Mouse (Mus musculus) embryonic fibroblast, embryonic 13.5 days (primary cell): ENCODE measurements around the gene Mroh2a.

Experiments
- CTCF ChIP-seq: IDR thresholded peaks from 2 replicates; pipeline ENCODE4 v1.5.1; 2011; ENCODE audit warnings: mild to moderate bottlenecking, control low read depth, low read length, moderate library complexity, borderline replicate concordance; ENCODE audit not compliant: insufficient read depth
- POLR2A ChIP-seq: IDR thresholded peaks from 2 replicates; pipeline ENCODE4 v1.6.1; 2011; ENCODE audit warnings: low read depth, mild to moderate bottlenecking, control low read depth, low read length, moderate library complexity

- TF ChIP-seq CTCF: no peak
- no peak for TF ChIP-seq POLR2A
Measured at GRCm38 (mm10) chr1:88303762-88304161, 77.0 kb downstream of the Mroh2a start.
